Mouse (Mus musculus) gastrocnemius, postnatal 10 days (tissue): ENCODE measurements around the gene Tmc6. TPM values are rescaled to one million over a fixed set of nuclear protein-coding genes. Genes with fewer than 3 reads are reported as not detected.
"Not testable (repeated sequence)": the region's sequence is repeated elsewhere in the genome, so short reads cannot be mapped to it uniquely, and the experiment has no call there.

Source experiments
- DNase-seq: peaks from one replicate; pipeline ENCODE4 v3.0.0; 2021; ENCODE audit warnings: mixed read lengths
- long read RNA-seq, 2 experiments: library from polyadenylated mRNA; stranded (forward); transcript quantifications; one replicate each; pipeline ENCODE4 v2.0.0; 2021
- total RNA-seq, 2 experiments: library from RNA; stranded (reverse); gene quantifications; 2 replicates each; pipeline ENCODE4 v1.2.3; 2021

Gene Tmc6
- 10 to 100 TPM; 17.2 to 20.9 TPM for total RNA-seq
- long read RNA-seq, experiment 1, transcript Tmc6-201 (20 exons, 2,865 nt) = major isoform, 8 of 23 reads
- long read RNA-seq, experiment 1, partial matches to known transcripts = 3 of 23 reads
- long read RNA-seq, experiment 1, other reads (novel, unspliced or antisense) = 12 of 23 reads
- long read RNA-seq, experiment 2, transcript Tmc6-201 (20 exons, 2,865 nt) = major isoform, 5 of 13 reads
- long read RNA-seq, experiment 2, partial matches to known transcripts = 0 of 13 reads
- long read RNA-seq, experiment 2, other reads (novel, unspliced or antisense) = 8 of 13 reads

GRCm38 (mm10) chr11:117781993-117782704, at the start of gene Tmc6, which contains the start of gene Tmc8:
Gene Tmc6, minus strand, starts transcription at chr11:117782198.
Gene Tmc8, plus strand, starts transcription at chr11:117782076.
- DNase-seq = no peak

- no peak for DNase-seq
These were observed 48.4 kb upstream of the Tmc6 start for GRCm38 (mm10) chr11:117830401-117830800.

- DNase-seq = no peak
These were observed 47.7 kb upstream of the Tmc6 start for GRCm38 (mm10) chr11:117829671-117830215.

- DNase-seq = peak; percentile 44
These were observed 47.0 kb upstream of the Tmc6 start for GRCm38 (mm10) chr11:117828888-117829604.

GRCm38 (mm10) chr11:117828149-117828887, 46.3 kb upstream of the Tmc6 start:
- peak; percentile 49 for DNase-seq

GRCm38 (mm10) chr11:117827386-117827785, 45.4 kb upstream of the Tmc6 start:
- no peak for DNase-seq

- no peak for DNase-seq
These were observed 44.9 kb upstream of the Tmc6 start for GRCm38 (mm10) chr11:117826916-117827315.

- no peak for DNase-seq
These were observed 44.2 kb upstream of the Tmc6 start for GRCm38 (mm10) chr11:117826164-117826563.

- peak; percentile 57 for DNase-seq
These were observed 43.5 kb upstream of the Tmc6 start, which contains the start of the genes Afmid and Tk1 for GRCm38 (mm10) chr11:117825333-117826101. Gene Afmid, plus strand, starts transcription at chr11:117825924. Gene Tk1, minus strand, starts transcription at chr11:117826092.

- peak; percentile 79 for DNase-seq
These were observed 42.3 kb upstream of the Tmc6 start for GRCm38 (mm10) chr11:117824060-117824969.

- no peak for DNase-seq
These were observed 41.4 kb upstream of the Tmc6 start for GRCm38 (mm10) chr11:117823411-117823810.

GRCm38 (mm10) chr11:117822728-117823241, 40.8 kb upstream of the Tmc6 start:
- peak; percentile 51 for DNase-seq

- DNase-seq = no peak
These were observed 39.9 kb upstream of the Tmc6 start for GRCm38 (mm10) chr11:117821868-117822267.

- DNase-seq = no peak
These were observed 38.2 kb upstream of the Tmc6 start for GRCm38 (mm10) chr11:117820173-117820572.

GRCm38 (mm10) chr11:117819095-117819494, 37.1 kb upstream of the Tmc6 start:
- no peak for DNase-seq

- no peak for DNase-seq
These were observed 34.5 kb upstream of the Tmc6 start for GRCm38 (mm10) chr11:117816389-117816996.

GRCm38 (mm10) chr11:117815850-117816249, 33.9 kb upstream of the Tmc6 start:
- not testable (repeated sequence) for DNase-seq

- no peak for DNase-seq
These were observed 32.8 kb upstream of the Tmc6 start for GRCm38 (mm10) chr11:117814704-117815366.

GRCm38 (mm10) chr11:117813867-117814266, 31.9 kb upstream of the Tmc6 start:
- no peak for DNase-seq
